Mouse (Mus musculus): ENCODE data around the gene Cep164. TPM values are rescaled to one million over a fixed set of nuclear protein-coding genes. Genes with fewer than 3 reads are reported as not detected.
"Not testable (repeated sequence)": the region's sequence is repeated elsewhere in the genome, so short reads cannot be mapped to it uniquely, and the experiment has no call there.

Gene Cep164
- total and polyA plus RNA-seq, 2 experiments from 2014 or later = 17.7 to 21.3 TPM

GRCm38 (mm10) chr9:45849528-45850408 lies 21.3 kb upstream of the Cep164 start:
- ATAC-seq (ENCODE audit: low FRiP score) (peak; percentile 56; the same call in 1 of the 2 replicates), DNase-seq (ENCODE audit: low spot score) (peak; percentile 56)
- H3K4me1 ChIP-seq (ENCODE audit: insufficient read depth, low read length) = peaks cover 2% of the 10 kb centered on the region; the same call in 1 of the 2 replicates
- 49% methylated on average over 9 of the region's 9 CpGs for WGBS
- H3K27ac ChIP-seq (ENCODE audit: low read depth, low read length) = peak overlapping the region; percentile 63
- no peaks in the 10 kb centered on the region for H3K27me3 ChIP-seq (ENCODE audit: insufficient read depth, low read length)
- peak overlapping the region; percentile 13; the same call in 1 of the 2 replicates for H3K9ac ChIP-seq (replicated peaks; ENCODE audit: low read length, poor library complexity, severe bottlenecking)
- H3K9me3 ChIP-seq (ENCODE audit: low read length) = no peaks in the 10 kb centered on the region
- TF ChIP-seq CTCF (IDR thresholded peaks at IDR 0.05) = no peak
- H3K4me2 ChIP-seq (ENCODE audit: low read depth, low read length, poor library complexity, severe bottlenecking) = no peak overlapping the region
- no peak overlapping the region for H3K4me3 ChIP-seq (ENCODE audit: low read depth, low read length)
- H3K36me3 ChIP-seq (ENCODE audit: insufficient read depth, low read length) = peaks cover 6% of the 10 kb centered on the region; the same call in 1 of the 2 replicates

DNA sequence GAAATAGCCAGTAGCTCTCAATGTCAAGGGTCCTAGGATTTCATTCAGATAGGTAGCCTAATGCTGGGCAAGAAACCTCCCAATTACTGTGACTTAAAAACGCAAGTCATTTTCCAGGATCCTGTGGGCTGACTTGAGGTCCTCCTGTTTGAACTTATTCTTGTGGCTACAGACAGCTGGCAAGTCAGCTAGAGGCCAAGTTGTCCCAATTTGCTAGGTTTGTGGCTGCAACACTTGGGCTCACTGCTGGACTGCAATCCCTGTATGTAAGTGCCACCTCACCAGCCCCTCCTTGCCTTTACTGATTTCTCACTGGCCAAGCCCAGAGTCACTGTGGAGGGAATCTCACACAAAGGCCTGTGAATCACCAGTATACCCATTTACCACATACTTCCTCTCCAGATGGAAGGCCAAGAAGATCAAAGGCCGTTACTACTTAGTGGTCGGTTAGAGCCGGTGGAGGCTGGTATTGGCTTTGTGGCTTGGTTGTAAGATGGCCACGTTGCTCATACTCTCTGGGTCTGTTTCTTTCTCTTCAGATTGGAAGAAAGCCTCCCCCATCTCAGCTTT lies 18.5 kb upstream of the Cep164 start:
- 94% methylated on average over 5 of the region's 5 CpGs for WGBS
- H3K27me3 ChIP-seq (ENCODE audit: insufficient read depth, low read length) = no peaks in the 10 kb centered on the region
- H3K36me3 ChIP-seq (ENCODE audit: insufficient read depth, low read length) = no peaks in the 10 kb centered on the region
- H3K9me3 ChIP-seq (ENCODE audit: low read length) = no peaks in the 10 kb centered on the region
- no peak overlapping the region for H3K9ac ChIP-seq (replicated peaks; ENCODE audit: low read length, poor library complexity, severe bottlenecking)
- ATAC-seq (ENCODE audit: low FRiP score) (no peak), DNase-seq (ENCODE audit: low spot score) (no peak)
- no peak overlapping the region for H3K4me3 ChIP-seq (ENCODE audit: low read depth, low read length)
- no peak overlapping the region for H3K27ac ChIP-seq (ENCODE audit: low read depth, low read length)
- H3K4me2 ChIP-seq (ENCODE audit: low read depth, low read length, poor library complexity, severe bottlenecking) = no peak overlapping the region
- peaks cover 2% of the 10 kb centered on the region for H3K4me1 ChIP-seq (ENCODE audit: insufficient read depth, low read length)
- no peak for TF ChIP-seq CTCF (IDR thresholded peaks at IDR 0.05)

- H3K9ac ChIP-seq (replicated peaks; ENCODE audit: low read length, poor library complexity, severe bottlenecking) = not testable (repeated sequence)
- WGBS = 83% methylated on average over 2 of the region's 2 CpGs
Observed at GRCm38 (mm10) chr9:45846176-45846575, 17.7 kb upstream of the Cep164 start.

GRCm38 (mm10) chr9:45845541-45845940 lies 17.1 kb upstream of the Cep164 start:
- ATAC-seq (ENCODE audit: low FRiP score) = no peak
- H3K9me3 ChIP-seq (ENCODE audit: low read length) = no peaks in the 10 kb centered on the region
- no peak for DNase-seq (ENCODE audit: low spot score)
- H3K4me3 ChIP-seq (ENCODE audit: low read depth, low read length) = no peak overlapping the region
- TF ChIP-seq CTCF (IDR thresholded peaks at IDR 0.05) = no peak
- H3K4me1 ChIP-seq (ENCODE audit: insufficient read depth, low read length) = peaks cover 8% of the 10 kb centered on the region
- H3K9ac ChIP-seq (replicated peaks; ENCODE audit: low read length, poor library complexity, severe bottlenecking) = no peak overlapping the region
- no peaks in the 10 kb centered on the region for H3K36me3 ChIP-seq (ENCODE audit: insufficient read depth, low read length)
- no peak overlapping the region for H3K27ac ChIP-seq (ENCODE audit: low read depth, low read length)
- 74% methylated on average over 3 of the region's 3 CpGs for WGBS
- H3K27me3 ChIP-seq (ENCODE audit: insufficient read depth, low read length) = no peaks in the 10 kb centered on the region
- H3K4me2 ChIP-seq (ENCODE audit: low read depth, low read length, poor library complexity, severe bottlenecking) = no peak overlapping the region

More at GRCm38 (mm10) chr9:45846176-45846575, 17.7 kb upstream of the Cep164 start:
- not testable (repeated sequence) for H3K36me3 ChIP-seq (ENCODE audit: insufficient read depth, low read length); ATAC-seq (ENCODE audit: low FRiP score); H3K27me3 ChIP-seq (ENCODE audit: insufficient read depth, low read length); DNase-seq (ENCODE audit: low spot score); H3K4me3 ChIP-seq (ENCODE audit: low read depth, low read length); H3K27ac ChIP-seq (ENCODE audit: low read depth, low read length); H3K4me1 ChIP-seq (ENCODE audit: insufficient read depth, low read length); H3K4me2 ChIP-seq (ENCODE audit: low read depth, low read length, poor library complexity, severe bottlenecking); H3K9me3 ChIP-seq (ENCODE audit: low read length)

GRCm38 (mm10) chr9:45843780-45844179 lies 15.3 kb upstream of the Cep164 start:
- peaks cover 21% of the 10 kb centered on the region for H3K4me1 ChIP-seq (ENCODE audit: insufficient read depth, low read length)
- no peak for TF ChIP-seq CTCF (IDR thresholded peaks at IDR 0.05)
- 88% methylated on average over 1 of the region's 1 CpGs for WGBS
- no peaks in the 10 kb centered on the region for H3K27me3 ChIP-seq (ENCODE audit: insufficient read depth, low read length)
- H3K4me3 ChIP-seq (ENCODE audit: low read depth, low read length) = no peak overlapping the region
- no peaks in the 10 kb centered on the region for H3K9me3 ChIP-seq (ENCODE audit: low read length)
- ATAC-seq (ENCODE audit: low FRiP score) (no peak), DNase-seq (ENCODE audit: low spot score) (no peak)
- no peak overlapping the region for H3K4me2 ChIP-seq (ENCODE audit: low read depth, low read length, poor library complexity, severe bottlenecking)
- H3K9ac ChIP-seq (replicated peaks; ENCODE audit: low read length, poor library complexity, severe bottlenecking) = no peak overlapping the region
- H3K36me3 ChIP-seq (ENCODE audit: insufficient read depth, low read length) = no peaks in the 10 kb centered on the region
- no peak overlapping the region for H3K27ac ChIP-seq (ENCODE audit: low read depth, low read length)

- TF ChIP-seq CTCF (IDR thresholded peaks at IDR 0.05) = no peak
- no peak for DNase-seq (ENCODE audit: low spot score)
- H3K27me3 ChIP-seq (ENCODE audit: insufficient read depth, low read length) = no peaks in the 10 kb centered on the region
- no peak overlapping the region for H3K4me2 ChIP-seq (ENCODE audit: low read depth, low read length, poor library complexity, severe bottlenecking)
- peaks cover 21% of the 10 kb centered on the region for H3K4me1 ChIP-seq (ENCODE audit: insufficient read depth, low read length)
- WGBS = 81% methylated on average over 5 of the region's 5 CpGs
- no peak for ATAC-seq (ENCODE audit: low FRiP score)
- no peaks in the 10 kb centered on the region for H3K36me3 ChIP-seq (ENCODE audit: insufficient read depth, low read length)
- H3K4me3 ChIP-seq (ENCODE audit: low read depth, low read length) = no peak overlapping the region
- H3K9me3 ChIP-seq (ENCODE audit: low read length) = no peaks in the 10 kb centered on the region
- H3K9ac ChIP-seq (replicated peaks; ENCODE audit: low read length, poor library complexity, severe bottlenecking) = no peak overlapping the region
- H3K27ac ChIP-seq (ENCODE audit: low read depth, low read length) = no peak overlapping the region
Observed at GRCm38 (mm10) chr9:45843007-45843406, 14.5 kb upstream of the Cep164 start.
